In genomic region chr4:137497892-137498722, GRCm38 (mm10) we compare ENCODE assay signal across 8 mouse cellular contexts. TPM values are rescaled to one million over a fixed set of nuclear protein-coding genes. Genes with fewer than 3 reads are reported as not detected.
DNase-seq lines count a peak whose midpoint lies in the region; ATAC-seq and TF ChIP-seq lines count a peak whose summit lies in the region.

No protein-coding gene starts in this region.

- peaks cover 4% of the 10 kb centered on the region; the same call in 1 of the 2 replicates for H3K36me3 ChIP-seq in midbrain, embryonic 12.5 days
- no peaks in the 10 kb centered on the region for H3K36me3 ChIP-seq in midbrain, embryonic 11.5 days (ENCODE audit: control insufficient read depth, insufficient read depth, low read length)
- H3K36me3 ChIP-seq in hindbrain, postnatal 0 days (ENCODE audit: insufficient read depth, low read length), result no peaks in the 10 kb centered on the region
- H3K36me3 ChIP-seq in liver, embryonic 13.5 days, result peaks cover 4% of the 10 kb centered on the region; the same call in 1 of the 2 replicates

- 65% methylated on average over 9 of the region's 9 CpGs for WGBS in midbrain, embryonic 12.5 days
- 72% methylated on average over 9 of the region's 9 CpGs for WGBS in midbrain, embryonic 11.5 days
- WGBS in hindbrain, postnatal 0 days, result 73% methylated on average over 9 of the region's 9 CpGs
- WGBS in liver, embryonic 13.5 days (ENCODE audit: insufficient replicate concordance), result 43% methylated on average over 9 of the region's 9 CpGs
- WGBS in cerebellum, adult 2 months, result 87% methylated on average over 9 of the region's 9 CpGs

- no peak overlapping the region for H3K9ac ChIP-seq in midbrain, embryonic 12.5 days (replicated peaks)
- no peak overlapping the region for H3K9ac ChIP-seq in midbrain, embryonic 11.5 days (ENCODE audit: low read length)
- H3K9ac ChIP-seq in hindbrain, postnatal 0 days (replicated peaks; ENCODE audit: low read length), result no peak overlapping the region
- no peak overlapping the region for H3K9ac ChIP-seq in liver, embryonic 13.5 days

- no peak for TF ChIP-seq POLR2A in cerebellum, adult 2 months (IDR thresholded peaks at IDR 0.05; ENCODE audit: borderline replicate concordance, insufficient read depth, low read length)

- no peaks in the 10 kb centered on the region for H3K9me3 ChIP-seq in midbrain, embryonic 12.5 days
- H3K9me3 ChIP-seq in midbrain, embryonic 11.5 days (ENCODE audit: control insufficient read depth, low read length), result no peaks in the 10 kb centered on the region
- no peaks in the 10 kb centered on the region for H3K9me3 ChIP-seq in hindbrain, postnatal 0 days (ENCODE audit: low read length)
- H3K9me3 ChIP-seq in liver, embryonic 13.5 days (replicated peaks), result no peaks in the 10 kb centered on the region

- H3K4me2 ChIP-seq in midbrain, embryonic 12.5 days (replicated peaks), result no peak overlapping the region
- no peak overlapping the region for H3K4me2 ChIP-seq in midbrain, embryonic 11.5 days
- H3K4me2 ChIP-seq in hindbrain, postnatal 0 days (ENCODE audit: low read depth, low read length), result no peak overlapping the region
- H3K4me2 ChIP-seq in liver, embryonic 13.5 days, result no peak overlapping the region

- ATAC-seq in midbrain, embryonic 12.5 days (ENCODE audit: low FRiP score, low read depth), result no peak
- ATAC-seq in midbrain, embryonic 11.5 days (ENCODE audit: low FRiP score), result no peak
- no peak for ATAC-seq in hindbrain, postnatal 0 days
- ATAC-seq in liver, embryonic 13.5 days (ENCODE audit: low read depth), result no peak
- ATAC-seq in granulocyte monocyte progenitor cell, adult 5-6 weeks (replicated peaks; ENCODE audit: poor library complexity, severe bottlenecking), result no peak

- no peak overlapping the region for H3K4me3 ChIP-seq in midbrain, embryonic 12.5 days
- H3K4me3 ChIP-seq in midbrain, embryonic 11.5 days (ENCODE audit: low read depth, low read length), result no peak overlapping the region
- peak overlapping the region; percentile 56 for H3K4me3 ChIP-seq in gastrocnemius, adult 2 months
- H3K4me3 ChIP-seq in hindbrain, postnatal 0 days (ENCODE audit: low read length), result no peak overlapping the region
- no peak overlapping the region for H3K4me3 ChIP-seq in liver, embryonic 13.5 days (replicated peaks)
- H3K4me3 ChIP-seq in cerebellum, adult 2 months (replicated peaks; ENCODE audit: insufficient read depth, low read depth, low read length), result no peak overlapping the region

- intact Hi-C loops in gastrocnemius, adult 2 months (cut with DNase I), result no loop called here

- TF ChIP-seq CTCF in gastrocnemius, adult 2 months (IDR thresholded peaks at IDR 0.05), result no peak
- TF ChIP-seq CTCF in hindbrain, postnatal 0 days (IDR thresholded peaks at IDR 0.05; ENCODE audit: low read depth), result no peak
- no peak for TF ChIP-seq CTCF in cerebellum, adult 2 months (IDR thresholded peaks at IDR 0.05; ENCODE audit: borderline replicate concordance, insufficient read depth, low read depth, low read length)

- H3K4me1 ChIP-seq in midbrain, embryonic 12.5 days, result peaks cover 16% of the 10 kb centered on the region
- peaks cover 9% of the 10 kb centered on the region for H3K4me1 ChIP-seq in midbrain, embryonic 11.5 days (ENCODE audit: control insufficient read depth, insufficient read depth, low read length)
- H3K4me1 ChIP-seq in hindbrain, postnatal 0 days (ENCODE audit: insufficient read depth, low read length), result no peaks in the 10 kb centered on the region
- H3K4me1 ChIP-seq in liver, embryonic 13.5 days (replicated peaks), result peaks cover 36% of the 10 kb centered on the region
- H3K4me1 ChIP-seq in cerebellum, adult 2 months (ENCODE audit: control insufficient read depth, insufficient read depth, low read length), result peaks cover 8% of the 10 kb centered on the region; the same call in 1 of the 2 replicates

- no peaks in the 10 kb centered on the region for H3K27me3 ChIP-seq in midbrain, embryonic 12.5 days
- no peaks in the 10 kb centered on the region for H3K27me3 ChIP-seq in midbrain, embryonic 11.5 days (ENCODE audit: control insufficient read depth, insufficient read depth, low read length)
- no peaks in the 10 kb centered on the region for H3K27me3 ChIP-seq in hindbrain, postnatal 0 days (ENCODE audit: insufficient read depth, low read length)
- no peaks in the 10 kb centered on the region for H3K27me3 ChIP-seq in liver, embryonic 13.5 days
- no peaks in the 10 kb centered on the region for H3K27me3 ChIP-seq in cerebellum, adult 2 months (ENCODE audit: control insufficient read depth, insufficient read depth, low read length)

- peak overlapping the region; percentile 36 for H3K27ac ChIP-seq in midbrain, embryonic 12.5 days (replicated peaks)
- no peak overlapping the region for H3K27ac ChIP-seq in midbrain, embryonic 11.5 days (ENCODE audit: low read depth, low read length)
- peak overlapping the region; percentile 89 for H3K27ac ChIP-seq in gastrocnemius, adult 2 months
- peak overlapping the region; percentile 56 for H3K27ac ChIP-seq in hindbrain, postnatal 0 days
- peak overlapping the region; percentile 47 for H3K27ac ChIP-seq in liver, embryonic 13.5 days
- H3K27ac ChIP-seq in cerebellum, adult 2 months (ENCODE audit: insufficient read depth, low read length), result no peak overlapping the region

- DNase-seq in midbrain, embryonic 11.5 days (ENCODE audit: low spot score, missing footprints), result no peak
- DNase-seq in gastrocnemius, adult 2 months, result peak; percentile 68
- DNase-seq in hindbrain, postnatal 0 days (ENCODE audit: low spot score), result no peak
- DNase-seq in liver, embryonic 13.5 days, result no peak
- no peak for DNase-seq in B cell, adult 2 months
- no peak for DNase-seq in cerebellum, adult 2 months

RNA-seq across cellular contexts. Expression of gene Hspg2, which starts 29.5 kb away (rescaled TPM):
- 8.3 and 9.5 TPM in 2 replicates for polyA plus RNA-seq in midbrain, embryonic 12.5 days (2016; fragmentation: Nextera tagmentation; extraction: Ambion mirVana)
- polyA plus RNA-seq in midbrain, embryonic 11.5 days (2014; fragmentation: Nextera tagmentation; extraction: Ambion mirVana), result 9.6 and 11.2 TPM in 2 replicates
- total RNA-seq in gastrocnemius, adult 2 months (2021), result 10 to 100 TPM; 55.2 to 77.5 TPM
- total RNA-seq in hindbrain, postnatal 0 days (2014; rRNA removed), result 37.8 and 39.2 TPM in 2 replicates
- 3.5 and 3.7 TPM in 2 replicates for polyA plus RNA-seq in hindbrain, postnatal 0 days (2015; fragmentation: Nextera tagmentation; extraction: Ambion mirVana)
- polyA plus RNA-seq in liver, embryonic 13.5 days (2015; fragmentation: Nextera tagmentation; extraction: Ambion mirVana), result 2.6 and 3.2 TPM in 2 replicates
- polyA plus RNA-seq in cerebellum, adult 2 months (2012; rRNA removed), result 2.8 and 3.1 TPM in 2 replicates
- total RNA-seq in granulocyte monocyte progenitor cell, adult 5-6 weeks (2014; fragmentation: Nextera tagmentation), result 0.21 TPM in 1 of 2 replicates, not detected in the other
- total RNA-seq in granulocyte monocyte progenitor cell, adult 5-6 weeks (2017), result 0.05 TPM in 1 of 2 replicates, not detected in the other

RNA-seq across cellular contexts. Expression of gene 1700013G24Rik, which starts 45.0 kb away (rescaled TPM):
- polyA plus RNA-seq in midbrain, embryonic 12.5 days (2016; fragmentation: Nextera tagmentation; extraction: Ambion mirVana), result not detected in 2 replicates
- polyA plus RNA-seq in midbrain, embryonic 11.5 days (2014; fragmentation: Nextera tagmentation; extraction: Ambion mirVana), result not detected in 2 replicates
- not detected for total RNA-seq in gastrocnemius, adult 2 months (2021)
- total RNA-seq in hindbrain, postnatal 0 days (2014; rRNA removed), result not detected in 2 replicates
- not detected in 2 replicates for polyA plus RNA-seq in hindbrain, postnatal 0 days (2015; fragmentation: Nextera tagmentation; extraction: Ambion mirVana)
- not detected in 2 replicates for polyA plus RNA-seq in liver, embryonic 13.5 days (2015; fragmentation: Nextera tagmentation; extraction: Ambion mirVana)
- not detected in 2 replicates for polyA plus RNA-seq in cerebellum, adult 2 months (2012; rRNA removed)
- total RNA-seq in granulocyte monocyte progenitor cell, adult 5-6 weeks (2014; fragmentation: Nextera tagmentation), result not detected in 2 replicates
- total RNA-seq in granulocyte monocyte progenitor cell, adult 5-6 weeks (2017), result not detected in 2 replicates

Comparison
In these comparisons a context has a peak if more than half of its experiments do, and no peak if none do; other contexts are left out.
1. H3K27ac ChIP-seq: peak in midbrain, embryonic 12.5 days (single experiment), gastrocnemius, adult 2 months (single experiment), hindbrain, postnatal 0 days (single experiment) and liver, embryonic 13.5 days (single experiment); none in midbrain, embryonic 11.5 days (single experiment) and cerebellum, adult 2 months (single experiment).